Mouse (Mus musculus): ENCODE results near the gene Afap1l2. TPM values are rescaled to one million over a fixed set of nuclear protein-coding genes. Genes with fewer than 3 reads are reported as not detected.

Afap1l2 gene
- total RNA-seq, 2 experiments from 2014 or later: 7.9 to 8.4 TPM

- intact Hi-C loops (cut with DNase I): no loop called here
- no peak for DNase-seq (ENCODE audit: extremely low spot score in 1 of 2, low spot score in 2 of 2)
- H3K4me3 ChIP-seq: no peak overlapping the region
Observed at GRCm38 (mm10) chr19:56963876-56964275, 44.2 kb downstream of the Afap1l2 start.

GRCm38 (mm10) chr19:56959601-56960000 lies 48.4 kb downstream of the Afap1l2 start:
- H3K27ac ChIP-seq: no peak overlapping the region
- TF ChIP-seq CTCF (IDR thresholded peaks at IDR 0.05): no peak
- intact Hi-C loops (cut with DNase I): no loop called here
- no peak overlapping the region for H3K4me3 ChIP-seq
- DNase-seq (ENCODE audit: extremely low spot score in 1 of 2, low spot score in 2 of 2): no peak

More at GRCm38 (mm10) chr19:56963876-56964275, 44.2 kb downstream of the Afap1l2 start:
- no peak for TF ChIP-seq CTCF (IDR thresholded peaks at IDR 0.05)
- no peak overlapping the region for H3K27ac ChIP-seq

- no peak for DNase-seq (ENCODE audit: extremely low spot score in 1 of 2, low spot score in 2 of 2)
- intact Hi-C loops (cut with DNase I): no loop called here
- TF ChIP-seq CTCF (IDR thresholded peaks at IDR 0.05): no peak
- no peak overlapping the region for H3K4me3 ChIP-seq
- no peak overlapping the region for H3K27ac ChIP-seq
Observed at GRCm38 (mm10) chr19:56959057-56959456, 49.0 kb downstream of the Afap1l2 start.

- intact Hi-C loops (cut with DNase I): no loop called here
- TF ChIP-seq CTCF (IDR thresholded peaks at IDR 0.05): no peak
- DNase-seq (ENCODE audit: extremely low spot score in 1 of 2, low spot score in 2 of 2): no peak
- no peak overlapping the region for H3K27ac ChIP-seq
- no peak overlapping the region for H3K4me3 ChIP-seq
Observed at GRCm38 (mm10) chr19:56958582-56959021, 49.4 kb downstream of the Afap1l2 start.

- no peak for DNase-seq (ENCODE audit: extremely low spot score in 1 of 2, low spot score in 2 of 2)
- intact Hi-C loops (cut with DNase I): no loop called here
- Histone ChIP-seq H3K4me3 (no peak overlapping the region), H3K27ac (no peak overlapping the region)
- no peak for TF ChIP-seq CTCF (IDR thresholded peaks at IDR 0.05)
Observed at GRCm38 (mm10) chr19:56958011-56958410, 50.0 kb downstream of the Afap1l2 start.

GRCm38 (mm10) chr19:56955568-56956513 lies 52.2 kb downstream of the Afap1l2 start:
- intact Hi-C loops (cut with DNase I): no loop called here
- H3K27ac ChIP-seq: no peak overlapping the region
- H3K4me3 ChIP-seq: no peak overlapping the region
- no peak for TF ChIP-seq CTCF (IDR thresholded peaks at IDR 0.05)
- DNase-seq (ENCODE audit: extremely low spot score in 1 of 2, low spot score in 2 of 2): no peak

- intact Hi-C loops (cut with DNase I): no loop called here
- no peak overlapping the region for H3K27ac ChIP-seq
- TF ChIP-seq CTCF (IDR thresholded peaks at IDR 0.05): no peak
- H3K4me3 ChIP-seq: no peak overlapping the region
- no peak for DNase-seq (ENCODE audit: extremely low spot score in 1 of 2, low spot score in 2 of 2)
Observed at GRCm38 (mm10) chr19:56954857-56955256, 53.2 kb downstream of the Afap1l2 start.

- H3K27ac ChIP-seq: no peak overlapping the region
- intact Hi-C loops (cut with DNase I): no loop called here
- no peak for DNase-seq (ENCODE audit: extremely low spot score in 1 of 2, low spot score in 2 of 2)
- no peak overlapping the region for H3K4me3 ChIP-seq
- no peak for TF ChIP-seq CTCF (IDR thresholded peaks at IDR 0.05)
Observed at GRCm38 (mm10) chr19:56953856-56954255, 54.2 kb downstream of the Afap1l2 start.

- no peak for TF ChIP-seq CTCF (IDR thresholded peaks at IDR 0.05)
- no peak for DNase-seq (ENCODE audit: extremely low spot score in 1 of 2, low spot score in 2 of 2)
- Histone ChIP-seq H3K27ac (no peak overlapping the region), H3K4me3 (no peak overlapping the region)
- intact Hi-C loops (cut with DNase I): no loop called here
Observed at GRCm38 (mm10) chr19:56950818-56951217, 57.2 kb downstream of the Afap1l2 start.

- Histone ChIP-seq H3K27ac (no peak overlapping the region), H3K4me3 (no peak overlapping the region)
- DNase-seq (ENCODE audit: extremely low spot score in 1 of 2, low spot score in 2 of 2): no peak
- TF ChIP-seq CTCF (IDR thresholded peaks at IDR 0.05): no peak
- intact Hi-C loops (cut with DNase I): no loop called here
Observed at GRCm38 (mm10) chr19:56949868-56950267, 58.2 kb downstream of the Afap1l2 start.

GRCm38 (mm10) chr19:56947971-56948610 lies 59.9 kb downstream of the Afap1l2 start:
- TF ChIP-seq CTCF (IDR thresholded peaks at IDR 0.05): no peak
- Histone ChIP-seq H3K27ac (no peak overlapping the region), H3K4me3 (no peak overlapping the region)
- intact Hi-C loops (cut with DNase I): no loop called here
- no peak for DNase-seq (ENCODE audit: extremely low spot score in 1 of 2, low spot score in 2 of 2)

GRCm38 (mm10) chr19:56946727-56947126 lies 61.3 kb downstream of the Afap1l2 start:
- DNase-seq (ENCODE audit: extremely low spot score in 1 of 2, low spot score in 2 of 2): no peak
- intact Hi-C loops (cut with DNase I): no loop called here
- Histone ChIP-seq H3K27ac (no peak overlapping the region), H3K4me3 (no peak overlapping the region)
- no peak for TF ChIP-seq CTCF (IDR thresholded peaks at IDR 0.05)
